Mouse (Mus musculus): ENCODE measurements at regions not wholly inside any gene's neighbourhood (a gene's known extent, or its start where the extent isn't known, plus 50 kb on each side); places are given as distances from the start of the nearest gene placed in this dataset.
A peak's percentile ranks its signal among the peaks of the same experiment; 100 is the strongest.

DNA sequence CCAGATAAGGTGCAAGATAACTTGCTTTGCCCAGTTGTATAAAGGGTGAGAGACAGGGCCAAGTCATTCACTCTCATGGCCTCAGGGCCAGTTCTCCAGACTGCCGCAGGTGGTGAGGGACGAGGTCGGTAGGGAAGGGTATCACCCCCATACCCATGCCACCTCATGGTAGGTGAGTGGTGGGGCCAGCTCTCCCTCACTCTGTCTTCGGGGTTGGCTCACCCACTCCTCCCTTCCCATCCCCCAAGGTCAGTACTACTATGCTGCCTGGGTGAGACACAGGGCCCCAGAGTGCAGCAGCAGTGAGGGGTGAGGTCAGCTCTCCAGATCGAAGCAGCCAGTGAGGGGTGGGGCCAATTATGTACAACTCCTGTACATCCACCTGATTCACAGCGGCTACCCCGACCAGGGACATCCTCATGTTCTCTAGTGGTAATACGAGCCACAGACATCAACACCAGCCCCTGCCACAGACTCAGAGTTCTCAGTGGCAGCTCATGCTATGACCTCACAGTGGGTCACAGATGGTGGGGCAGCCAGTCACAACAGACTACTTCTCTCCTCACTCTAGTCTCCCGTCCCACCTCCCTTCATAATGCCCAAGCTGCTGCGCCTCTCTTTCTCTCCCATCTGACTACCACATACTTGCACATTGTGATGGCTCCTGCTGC lies 138.5 kb upstream of the Tmpo start:
- peak; percentile 49; the same call in 1 of the 2 replicates for TF ChIP-seq POLR2A (IDR thresholded peaks at IDR 0.05; ENCODE audit: control insufficient read depth, low read depth, low read length)
- TF ChIP-seq CTCF (IDR thresholded peaks at IDR 0.05; ENCODE audit: control insufficient read depth, insufficient read depth, insufficient replicate concordance, low read depth, low read length): no peak
